Mouse (Mus musculus) E14TG2a.4 (cell line): Measurements from ENCODE around the gene Rdm1.
"Not testable (repeated sequence)": the region's sequence is repeated elsewhere in the genome, so short reads cannot be mapped to it uniquely, and the experiment has no call there.

ENCODE experiments used
- H3K27me3 ChIP-seq: 2 replicates; pipeline ENCODE4 v1.6.1; 2014; ENCODE audit warnings: low read length, control low read depth; ENCODE audit not compliant: insufficient read depth
- H3K36me3 ChIP-seq: 2 replicates; pipeline ENCODE4 v1.6.1; 2014; ENCODE audit warnings: low read length, control low read depth; ENCODE audit not compliant: insufficient read depth
- H3K4me1 ChIP-seq: replicated peaks from 2 replicates; pipeline ENCODE4 v1.6.1; 2014; ENCODE audit warnings: low read depth, low read length, control low read depth
- H3K4me3 ChIP-seq: replicated peaks from 2 replicates; pipeline ENCODE4 v1.5.1; 2014; ENCODE audit warnings: mild to moderate bottlenecking, low read length
- H3K9me3 ChIP-seq: 2 replicates; pipeline ENCODE4 v1.6.1; 2014; ENCODE audit warnings: low read length, control low read depth
- CTCF ChIP-seq: conservative IDR thresholded peaks from 2 replicates; pipeline ENCODE4 v1.5.1; 2014; ENCODE audit warnings: low read length
- NANOG ChIP-seq: IDR thresholded peaks from 2 replicates; pipeline ENCODE4 v1.6.1; 2014; ENCODE audit warnings: borderline replicate concordance, low read length, mixed read lengths
- POU5F1 ChIP-seq: IDR thresholded peaks from 2 replicates; pipeline ENCODE4 v1.6.1; 2014; ENCODE audit warnings: low read length, borderline replicate concordance

Rdm1 gene

DNA sequence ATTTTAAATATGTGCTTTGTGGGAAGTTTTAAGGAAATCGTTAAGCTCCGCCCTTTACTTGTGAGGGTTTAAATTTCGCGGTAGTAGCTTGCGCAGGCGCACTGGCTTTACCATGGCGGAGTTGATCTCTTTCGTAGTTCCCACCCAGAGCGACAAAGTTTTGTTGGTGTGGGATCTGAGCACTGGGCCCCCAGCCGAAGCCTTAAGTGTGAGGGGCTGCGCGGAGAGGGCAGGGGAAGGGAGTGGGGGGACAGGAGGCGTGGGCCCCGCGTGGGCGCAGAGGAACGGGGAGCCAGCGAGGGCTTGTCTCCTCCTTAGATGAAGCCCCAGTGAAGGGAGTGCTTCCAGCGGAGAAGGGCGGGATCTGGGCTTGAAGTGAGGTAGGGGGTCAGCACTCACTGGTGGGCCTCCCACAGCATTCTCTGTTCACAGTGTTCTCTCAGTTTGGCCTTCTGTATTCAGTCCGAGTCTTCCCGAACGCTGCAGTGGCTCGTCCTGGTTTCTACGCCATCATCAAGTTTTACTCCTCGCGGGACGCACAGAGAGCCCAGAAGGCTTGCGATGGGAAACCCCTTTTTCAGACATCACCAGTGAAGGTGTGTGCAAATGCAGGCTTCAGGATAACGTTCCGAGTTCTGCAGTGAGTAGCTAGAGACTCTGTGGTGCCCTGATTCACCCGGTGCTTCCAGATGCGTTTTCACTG, 1.0 kb downstream of the Rdm1 start:
- no peaks in the 10 kb centered on the region for H3K27me3 ChIP-seq
- TF ChIP-seq POU5F1 (no peak), NANOG (no peak), CTCF (no peak)
- peak overlapping the region; percentile 82 for H3K4me3 ChIP-seq
- H3K4me1 ChIP-seq: peaks cover 39% of the 10 kb centered on the region
- peaks cover 40% of the 10 kb centered on the region for H3K36me3 ChIP-seq
- H3K9me3 ChIP-seq: peaks cover 22% of the 10 kb centered on the region

DNA sequence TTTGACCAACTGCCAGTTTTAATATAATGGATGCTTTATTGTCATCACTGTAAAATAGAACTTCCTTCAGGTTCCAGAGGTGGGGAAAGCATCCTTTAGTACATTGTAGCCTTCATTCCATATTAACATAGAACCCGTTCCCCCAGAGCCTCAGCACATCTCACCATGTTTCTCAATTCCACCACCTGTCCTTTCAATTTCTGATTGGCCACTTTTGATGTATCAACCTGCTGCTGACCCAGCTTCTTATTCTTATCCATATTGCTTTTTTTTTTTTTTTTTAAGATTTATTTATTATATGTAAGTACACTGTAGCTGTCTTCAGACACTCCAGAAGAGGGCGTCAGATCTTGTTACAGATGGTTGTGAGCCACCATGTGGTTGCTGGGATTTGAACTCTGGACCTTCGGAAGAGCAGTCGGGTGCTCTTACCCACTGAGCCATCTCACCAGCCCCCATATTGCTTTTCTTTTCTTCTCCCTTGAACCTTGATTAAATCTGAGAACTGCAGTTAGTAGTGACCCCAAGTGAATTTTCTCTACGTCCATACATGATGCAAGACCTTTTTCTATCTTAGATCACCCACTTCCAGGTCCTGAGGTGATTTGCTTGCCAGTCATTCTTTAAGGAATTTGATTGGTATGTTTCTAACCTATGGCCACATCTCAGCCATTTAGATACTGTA, 1.9 kb downstream of the Rdm1 start:
- H3K4me3 ChIP-seq: peak overlapping the region; percentile 82
- H3K4me1 ChIP-seq: peaks cover 39% of the 10 kb centered on the region

DNA sequence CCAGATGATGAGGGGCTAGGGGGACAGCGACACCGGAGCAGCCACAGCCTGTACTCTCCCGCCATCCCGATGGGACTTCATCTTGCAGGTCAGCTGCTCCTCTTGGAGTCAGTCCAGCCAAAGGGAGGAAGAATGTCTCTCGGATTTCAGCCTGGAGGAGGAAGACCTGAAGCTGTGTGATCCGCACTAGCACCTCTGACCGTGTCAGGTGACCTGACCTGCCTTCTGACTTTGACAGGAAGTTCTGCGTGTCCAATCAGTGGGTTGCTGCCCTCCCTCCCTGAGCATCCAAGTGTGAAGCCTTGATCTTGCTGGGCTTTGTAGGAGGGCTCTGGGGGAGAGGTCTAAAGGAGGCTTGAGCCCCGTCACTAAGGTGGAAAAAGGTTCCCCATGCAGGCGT, 8.7 kb downstream of the Rdm1 start:
- Histone ChIP-seq H3K36me3 (peaks cover 60% of the 10 kb centered on the region), H3K4me3 (no peak overlapping the region), H3K4me1 (peaks cover 36% of the 10 kb centered on the region), H3K27me3 (no peaks in the 10 kb centered on the region), H3K9me3 (no peaks in the 10 kb centered on the region)
- TF ChIP-seq CTCF (no peak), NANOG (no peak), POU5F1 (no peak)

More for the DNA sequence above, 1.9 kb downstream of the Rdm1 start:
- H3K27me3 ChIP-seq: not testable (repeated sequence)
- H3K9me3 ChIP-seq: peaks cover 14% of the 10 kb centered on the region
- peaks cover 49% of the 10 kb centered on the region for H3K36me3 ChIP-seq

DNA sequence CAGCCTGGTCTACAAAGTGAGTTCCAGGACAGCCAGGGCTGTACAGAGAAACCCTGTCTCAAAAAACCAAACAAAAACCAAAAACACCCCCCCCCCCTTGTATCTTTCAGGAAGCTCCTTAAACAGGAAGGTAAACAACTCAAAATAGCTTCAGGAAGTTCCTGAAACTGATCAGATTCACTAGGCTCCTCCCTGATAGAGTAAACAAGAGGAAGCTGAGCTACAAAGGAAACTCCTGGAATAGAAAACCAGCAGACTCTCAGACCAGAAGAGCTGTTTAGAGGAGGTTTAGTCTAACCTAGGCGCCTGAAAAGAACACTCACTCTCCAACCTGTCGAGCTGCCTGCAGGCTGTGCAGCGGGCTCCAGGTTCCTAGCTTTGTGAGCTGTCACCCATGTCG, 12.8 kb downstream of the Rdm1 start:
- Histone ChIP-seq H3K9me3 (no peaks in the 10 kb centered on the region), H3K27me3 (no peaks in the 10 kb centered on the region), H3K4me3 (0 out of 2 replicates have a peak overlapping the region, but pooled peaks have one; percentile 7), H3K4me1 (peaks cover 29% of the 10 kb centered on the region), H3K36me3 (peaks cover 19% of the 10 kb centered on the region)
- TF ChIP-seq CTCF: no peak
- TF ChIP-seq POU5F1: no peak
- TF ChIP-seq NANOG: no peak

DNA sequence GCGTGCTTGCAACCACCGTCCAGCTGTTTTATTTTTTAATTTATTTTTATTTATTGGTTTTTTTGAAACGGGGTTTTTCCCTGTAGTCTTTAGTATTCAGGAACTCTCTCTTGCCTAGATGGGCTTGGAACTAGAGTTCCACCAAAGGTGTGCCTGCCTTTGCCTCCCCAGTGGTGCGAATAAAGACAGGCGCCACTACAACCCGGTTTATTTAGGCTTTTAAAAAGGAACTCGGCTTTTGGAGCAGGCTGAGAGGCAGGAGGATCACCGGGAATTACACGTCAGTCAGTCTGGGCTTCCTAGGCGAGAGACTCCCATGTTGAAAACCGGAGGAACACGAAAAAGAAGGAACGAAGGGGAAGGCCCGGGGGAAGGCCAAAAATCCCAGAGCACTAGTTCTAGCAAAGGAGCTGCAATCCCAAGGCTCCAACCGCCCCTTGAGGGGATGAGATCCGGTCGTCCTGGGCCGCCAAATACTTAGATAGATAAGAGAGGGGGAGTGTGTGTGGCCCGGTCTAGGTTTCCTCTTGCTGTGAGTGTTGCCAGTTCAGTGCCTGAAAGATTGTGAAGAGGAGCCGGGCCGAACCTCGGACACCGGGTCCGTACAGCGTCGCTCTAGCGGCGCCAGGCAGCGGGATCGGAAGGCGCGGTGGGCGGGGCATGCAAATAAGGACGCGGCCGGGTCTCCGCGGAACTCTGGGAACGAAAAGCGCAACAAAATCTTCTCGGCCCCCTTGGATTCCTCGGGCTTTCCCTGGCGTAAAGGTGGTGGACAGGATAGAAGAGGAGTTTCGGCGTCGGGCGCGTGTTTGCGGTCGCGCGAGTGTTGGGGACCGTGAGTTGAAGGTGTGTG, 14.1 kb downstream of the Rdm1 start:
- H3K4me3 ChIP-seq: peak overlapping the region; percentile 71
- H3K9me3 ChIP-seq, H3K36me3 ChIP-seq, H3K27me3 ChIP-seq: not testable (repeated sequence)
- peaks cover 18% of the 10 kb centered on the region for H3K4me1 ChIP-seq

DNA sequence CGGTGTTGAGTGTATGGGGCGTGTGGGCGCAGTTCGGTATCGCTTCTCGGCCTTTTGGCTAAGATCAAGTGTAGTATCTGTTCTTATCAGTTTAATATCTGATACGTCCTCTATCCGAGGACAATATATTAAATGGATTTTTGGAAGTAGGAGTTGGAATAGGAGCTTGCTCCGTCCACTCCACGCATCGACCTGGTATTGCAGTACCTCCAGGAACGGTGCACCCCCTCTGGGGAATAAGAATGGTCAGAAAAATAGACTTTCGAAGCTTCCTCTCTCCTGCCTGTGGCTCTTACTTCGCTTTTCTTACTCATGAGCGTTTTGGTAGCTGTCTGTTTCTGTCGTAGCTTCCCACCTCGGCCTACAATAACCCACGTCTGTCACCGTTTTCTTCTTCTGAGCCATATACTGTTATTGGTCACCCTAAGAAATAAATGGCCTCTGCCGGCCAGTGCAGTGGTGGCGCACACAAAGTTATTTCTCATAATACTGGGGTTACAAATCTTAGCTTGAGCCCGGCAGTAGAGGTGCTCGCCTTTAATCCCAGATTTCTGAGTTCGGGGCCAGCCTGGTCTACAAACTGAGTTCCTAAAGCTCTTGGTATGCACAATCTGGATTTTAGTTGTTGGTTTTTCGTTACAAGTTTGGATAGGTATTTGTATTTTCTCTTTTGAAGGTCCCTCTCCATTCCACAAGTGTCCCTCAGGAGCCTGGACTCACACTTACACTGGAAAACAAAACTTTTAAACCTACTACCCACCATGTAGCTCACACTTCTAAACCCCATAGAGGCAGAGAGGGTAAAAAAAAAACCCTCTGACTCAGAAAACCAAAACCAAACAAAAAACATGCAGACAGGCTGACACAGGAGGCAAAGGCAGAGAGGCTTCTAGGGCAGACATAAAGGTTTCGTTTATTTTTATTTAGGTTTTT, 15.0 kb downstream of the Rdm1 start:
- not testable (repeated sequence) for H3K4me3 ChIP-seq, H3K9me3 ChIP-seq, H3K27me3 ChIP-seq, H3K36me3 ChIP-seq
- H3K4me1 ChIP-seq: peaks cover 18% of the 10 kb centered on the region

DNA sequence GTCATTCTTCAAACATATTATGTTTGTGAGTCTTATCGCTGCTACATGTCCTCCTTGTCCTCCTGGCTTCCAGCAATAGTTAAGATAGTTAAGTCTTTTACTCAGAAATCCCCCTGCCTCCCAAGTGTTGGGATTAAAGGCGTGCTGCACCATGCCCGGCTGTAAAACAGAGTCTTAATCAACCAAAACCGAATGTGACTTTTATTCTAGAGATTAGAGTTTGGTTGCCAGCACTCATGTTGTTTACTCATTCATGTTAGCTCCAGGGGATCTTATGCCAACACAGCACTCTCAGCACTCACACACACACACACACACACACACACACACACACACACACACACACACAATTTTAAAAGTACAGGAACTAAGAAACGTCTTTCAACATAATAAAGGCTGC, 15.9 kb downstream of the Rdm1 start:
- Histone ChIP-seq H3K4me3 (no peak overlapping the region), H3K36me3 (no peaks in the 10 kb centered on the region), H3K27me3 (no peaks in the 10 kb centered on the region), H3K9me3 (peaks cover 4% of the 10 kb centered on the region), H3K4me1 (peaks cover 18% of the 10 kb centered on the region)
- no peak for TF ChIP-seq POU5F1
- no peak for TF ChIP-seq CTCF
- no peak for TF ChIP-seq NANOG

DNA sequence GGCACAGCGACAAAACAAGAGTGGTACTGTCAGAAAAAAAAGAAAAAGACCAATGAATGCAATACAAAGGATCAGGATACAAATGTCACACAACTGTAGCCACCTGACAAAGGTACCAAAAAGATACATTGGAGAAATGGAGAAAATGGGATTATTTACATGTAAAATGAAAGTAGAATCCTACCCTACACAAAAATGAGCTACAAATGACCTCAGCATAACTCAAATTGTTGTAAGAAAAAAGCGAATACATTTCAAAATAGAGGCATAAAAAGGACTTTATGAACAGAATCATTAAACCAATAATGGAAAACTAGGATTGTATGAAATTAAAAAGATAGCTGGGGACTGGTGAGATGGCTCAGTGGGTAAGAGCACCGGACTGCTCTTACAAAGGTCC, 17.6 kb downstream of the Rdm1 start:
- Histone ChIP-seq H3K4me3 (no peak overlapping the region), H3K27me3 (no peaks in the 10 kb centered on the region), H3K9me3 (peaks cover 20% of the 10 kb centered on the region), H3K4me1 (peaks cover 18% of the 10 kb centered on the region), H3K36me3 (no peaks in the 10 kb centered on the region)
- no peak for TF ChIP-seq NANOG
- no peak for TF ChIP-seq CTCF
- no peak for TF ChIP-seq POU5F1

DNA sequence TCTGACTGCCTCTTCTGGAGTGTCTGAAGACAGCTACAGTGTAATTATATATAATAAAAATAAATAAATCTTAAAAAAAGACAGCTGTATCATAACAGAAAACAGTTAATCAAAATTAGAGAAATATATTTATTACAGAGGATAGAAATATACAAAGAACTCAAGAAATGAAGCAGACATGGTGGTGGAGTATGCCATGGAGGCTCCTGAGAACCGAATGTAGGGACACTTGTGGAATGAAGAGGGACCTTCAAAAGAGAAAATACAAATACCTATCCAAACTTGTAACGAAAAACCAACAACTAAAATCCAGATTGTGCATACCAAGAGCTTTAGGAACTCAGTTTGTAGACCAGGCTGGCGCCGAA, 18.0 kb downstream of the Rdm1 start:
- H3K27me3 ChIP-seq, H3K36me3 ChIP-seq: not testable (repeated sequence)

DNA sequence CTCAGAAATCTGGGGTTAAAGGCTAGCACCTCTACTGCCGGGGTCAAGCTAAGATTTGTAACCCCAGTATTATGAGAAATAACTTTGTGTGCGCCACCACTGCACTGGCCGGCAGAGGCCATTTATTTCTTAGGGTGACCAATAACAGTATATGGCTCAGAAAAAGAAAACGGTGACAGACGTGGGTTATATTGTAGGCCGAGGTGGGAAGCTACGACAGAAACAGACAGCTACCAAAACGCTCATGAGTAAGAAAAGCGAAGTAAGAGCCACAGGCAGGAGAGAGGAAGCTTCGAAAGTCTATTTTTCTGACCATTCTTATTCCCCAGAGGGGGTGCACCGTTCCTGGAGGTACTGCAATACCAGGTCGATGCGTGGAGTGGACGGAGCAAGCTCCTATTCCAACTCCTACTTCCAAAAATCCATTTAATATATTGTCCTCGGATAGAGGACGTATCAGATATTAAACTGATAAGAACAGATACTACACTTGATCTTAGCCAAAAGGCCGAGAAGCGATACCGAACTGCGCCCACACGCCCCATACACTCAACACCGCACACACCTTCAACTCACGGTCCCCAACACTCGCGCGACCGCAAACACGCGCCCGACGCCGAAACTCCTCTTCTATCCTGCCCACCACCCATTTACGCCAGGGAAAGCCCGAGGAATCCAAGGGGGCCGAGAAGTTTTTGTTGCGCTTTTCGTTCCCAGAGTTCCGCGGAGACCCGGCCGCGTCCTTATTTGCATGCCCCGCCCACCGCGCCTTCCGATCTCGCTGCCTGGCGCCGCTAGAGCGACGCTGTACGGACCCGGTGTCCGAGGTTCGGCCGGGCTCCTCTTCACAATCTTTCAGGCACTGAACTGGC, 18.7 kb downstream of the Rdm1 start:
- Histone ChIP-seq H3K9me3 (peaks cover 25% of the 10 kb centered on the region), H3K4me1 (peaks cover 12% of the 10 kb centered on the region; the same call in 1 of the 2 replicates)
- H3K4me3 ChIP-seq, H3K27me3 ChIP-seq, H3K36me3 ChIP-seq: not testable (repeated sequence)

More for the DNA sequence above, 18.0 kb downstream of the Rdm1 start:
- not testable (repeated sequence) for H3K4me3 ChIP-seq
- peaks cover 17% of the 10 kb centered on the region for H3K4me1 ChIP-seq
- peaks cover 24% of the 10 kb centered on the region for H3K9me3 ChIP-seq

DNA sequence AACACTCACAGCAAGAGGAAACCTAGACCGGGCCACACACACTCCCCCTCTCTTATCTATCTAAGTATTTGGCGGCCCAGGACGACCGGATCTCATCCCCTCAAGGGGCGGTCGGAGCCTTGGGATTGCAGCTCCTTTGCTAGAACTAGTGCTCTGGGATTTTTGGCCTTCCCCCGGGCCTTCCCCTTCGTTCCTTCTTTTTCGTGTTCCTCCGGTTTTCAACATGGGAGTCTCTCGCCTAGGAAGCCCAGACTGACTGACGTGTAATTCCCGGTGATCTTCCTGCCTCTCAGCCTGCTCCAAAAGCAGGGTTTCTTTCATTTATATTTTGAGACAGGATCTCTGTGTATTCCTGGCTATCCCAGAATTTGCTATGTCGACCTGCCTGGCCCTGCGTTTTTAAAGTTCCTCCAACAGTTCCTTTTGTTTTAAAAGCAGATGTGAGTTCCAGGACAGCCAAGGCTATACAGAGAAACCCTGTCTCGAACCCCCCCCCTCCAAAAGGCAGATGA, 19.3 kb downstream of the Rdm1 start:
- peaks cover 12% of the 10 kb centered on the region; the same call in 1 of the 2 replicates for H3K4me1 ChIP-seq
- not testable (repeated sequence) for H3K27me3 ChIP-seq, H3K36me3 ChIP-seq, H3K4me3 ChIP-seq
- H3K9me3 ChIP-seq: peaks cover 25% of the 10 kb centered on the region
